Mouse (Mus musculus): ENCODE data around the gene Rad9b.

Rad9b gene

GRCm38 (mm10) chr5:122354492-122355067 lies 547 bp upstream of the Rad9b start:
- 1% methylated on average over 53 of the region's 57 CpGs for WGBS

GRCm38 (mm10) chr5:122345777-122346176 lies 8.3 kb downstream of the Rad9b start:
- WGBS: 81% methylated on average over 4 of the region's 4 CpGs

GRCm38 (mm10) chr5:122344260-122344659 lies 9.8 kb downstream of the Rad9b start:
- WGBS: 4% methylated on average over 5 of the region's 5 CpGs

GRCm38 (mm10) chr5:122343768-122344167 lies 10.3 kb downstream of the Rad9b start:
- WGBS: 59% methylated on average over 7 of the region's 7 CpGs

- 93% methylated on average over 1 of the region's 1 CpGs for WGBS
These were observed 11.2 kb downstream of the Rad9b start for GRCm38 (mm10) chr5:122342874-122343273.

- WGBS: 89% methylated on average over 7 of the region's 7 CpGs
These were observed 17.3 kb downstream of the Rad9b start for GRCm38 (mm10) chr5:122336554-122337294.

- WGBS: 63% methylated on average over 3 of the region's 3 CpGs
These were observed 19.4 kb downstream of the Rad9b start for GRCm38 (mm10) chr5:122334682-122335081.

- WGBS: 89% methylated on average over 4 of the region's 4 CpGs
These were observed 23.8 kb downstream of the Rad9b start for GRCm38 (mm10) chr5:122330269-122330668.

- WGBS: 48% methylated on average over 3 of the region's 3 CpGs
These were observed 26.8 kb downstream of the Rad9b start for GRCm38 (mm10) chr5:122327283-122327682.

GRCm38 (mm10) chr5:122325477-122325876 lies 28.6 kb downstream of the Rad9b start:
- 66% methylated on average over 8 of the region's 8 CpGs for WGBS

- WGBS: 47% methylated on average over 23 of the region's 23 CpGs
These were observed 29.2 kb downstream of the Rad9b start for GRCm38 (mm10) chr5:122324608-122325431.

- 47% methylated on average over 8 of the region's 8 CpGs for WGBS
These were observed 30.5 kb downstream of the Rad9b start for GRCm38 (mm10) chr5:122323523-122323922.

GRCm38 (mm10) chr5:122320205-122320781 lies 33.7 kb downstream of the Rad9b start:
- WGBS: 68% methylated on average over 12 of the region's 12 CpGs

GRCm38 (mm10) chr5:122319474-122320204 lies 34.4 kb downstream of the Rad9b start:
- WGBS: 52% methylated on average over 14 of the region's 14 CpGs

GRCm38 (mm10) chr5:122318976-122319375 lies 35.1 kb downstream of the Rad9b start:
- 73% methylated on average over 3 of the region's 3 CpGs for WGBS

- 88% methylated on average over 3 of the region's 3 CpGs for WGBS
These were observed 35.9 kb downstream of the Rad9b start for GRCm38 (mm10) chr5:122318100-122318499.

- 68% methylated on average over 11 of the region's 11 CpGs for WGBS
These were observed 36.5 kb downstream of the Rad9b start for GRCm38 (mm10) chr5:122317329-122318045.

GRCm38 (mm10) chr5:122314966-122315667 lies 38.9 kb downstream of the Rad9b start:
- WGBS: 47% methylated on average over 20 of the region's 20 CpGs

GRCm38 (mm10) chr5:122312942-122313684 lies 40.9 kb downstream of the Rad9b start:
- WGBS: 79% methylated on average over 17 of the region's 17 CpGs
